Mouse (Mus musculus) bone marrow, adult 2 months (tissue): Measurements from ENCODE around the gene H2-K1.
"Not testable (repeated sequence)": the region's sequence is repeated elsewhere in the genome, so short reads cannot be mapped to it uniquely, and the experiment has no call there.

Experiments
- CTCF ChIP-seq: fragments of 200-500 bp; IDR thresholded peaks from 2 replicates; pipeline ENCODE4 v1.5.1; 2011; ENCODE audit warnings: low read length, control low read depth; ENCODE audit not compliant: control insufficient read depth, insufficient read depth
- POLR2A ChIP-seq: fragments of 200-500 bp; IDR thresholded peaks from 2 replicates; pipeline ENCODE4 v1.6.1; 2011; ENCODE audit warnings: low read depth, mild to moderate bottlenecking, control low read depth, low read length, borderline replicate concordance; ENCODE audit not compliant: control insufficient read depth

DNA sequence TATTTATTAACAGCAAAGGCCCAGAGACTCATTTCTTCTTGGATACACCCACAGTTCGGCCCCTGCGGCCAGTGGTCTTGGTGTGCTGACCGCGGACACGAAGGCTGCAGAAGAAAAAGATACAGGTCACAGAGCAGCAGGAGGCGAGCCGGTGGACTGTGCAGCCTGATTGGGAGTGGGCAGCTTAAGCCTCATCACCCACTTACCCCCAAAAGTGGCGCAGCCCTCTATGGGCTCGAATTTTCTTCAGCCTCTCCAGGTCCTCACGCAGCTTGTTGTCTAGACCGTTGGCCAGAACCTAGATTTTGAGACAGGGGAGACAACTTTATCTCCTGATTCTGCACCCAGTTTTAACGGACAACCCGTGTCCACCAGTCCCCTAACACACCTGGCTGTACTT lies 48.1 kb downstream of the H2-K1 start:
- TF ChIP-seq POLR2A, CTCF: not testable (repeated sequence)
